Mouse (Mus musculus) liver, adult (tissue): ENCODE measurements around the gene Tbccd1.

Experiments
- GATA4 ChIP-seq: IDR thresholded peaks from 2 replicates; pipeline ENCODE4 v1.6.1; 2014; ENCODE audit warnings: mild to moderate bottlenecking, low read length; ENCODE audit not compliant: insufficient replicate concordance

Tbccd1 gene

GRCm38 (mm10) chr16:22857431-22858113 lies at the start of gene Tbccd1, which contains the start of gene Dnajb11:
TSS of gene Tbccd1 (minus strand) at chr16:22857669.
TSS of gene Dnajb11 (plus strand) at chr16:22857845.
- TF ChIP-seq GATA4: 0 out of 2 replicates have a peak, but pooled peaks have one; percentile 23

- no peak for TF ChIP-seq GATA4
Measured at GRCm38 (mm10) chr16:22901326-22901725, 43.9 kb upstream of the Tbccd1 start.

GRCm38 (mm10) chr16:22899866-22900570 lies 42.5 kb upstream of the Tbccd1 start:
- no peak; the same call in 1 of the 2 replicates for TF ChIP-seq GATA4

GRCm38 (mm10) chr16:22899346-22899745 lies 41.9 kb upstream of the Tbccd1 start:
- TF ChIP-seq GATA4: no peak

- TF ChIP-seq GATA4: no peak
Measured at GRCm38 (mm10) chr16:22896618-22897017, 39.1 kb upstream of the Tbccd1 start.

- no peak for TF ChIP-seq GATA4
Measured at GRCm38 (mm10) chr16:22894095-22894494, 36.6 kb upstream of the Tbccd1 start.

- TF ChIP-seq GATA4: peak; percentile 85; the same call in 1 of the 2 replicates
Measured at GRCm38 (mm10) chr16:22891733-22892154, 34.3 kb upstream of the Tbccd1 start.

GRCm38 (mm10) chr16:22890683-22891510 lies 33.4 kb upstream of the Tbccd1 start, which contains the start of gene Ahsg:
TSS of gene Ahsg (plus strand) at chr16:22891277.
- TF ChIP-seq GATA4: peak; percentile 39; the same call in 1 of the 2 replicates

GRCm38 (mm10) chr16:22889716-22890115 lies 32.2 kb upstream of the Tbccd1 start:
- no peak for TF ChIP-seq GATA4

- TF ChIP-seq GATA4: no peak
Measured at GRCm38 (mm10) chr16:22888835-22889234, 31.4 kb upstream of the Tbccd1 start.

- TF ChIP-seq GATA4: no peak
Measured at GRCm38 (mm10) chr16:22886726-22887125, 29.3 kb upstream of the Tbccd1 start.

GRCm38 (mm10) chr16:22885356-22885755 lies 27.9 kb upstream of the Tbccd1 start:
- peak; percentile 29; the same call in 1 of the 2 replicates for TF ChIP-seq GATA4

GRCm38 (mm10) chr16:22883441-22883840 lies 26.0 kb upstream of the Tbccd1 start:
- no peak for TF ChIP-seq GATA4

- TF ChIP-seq GATA4: peak; percentile 100
Measured at GRCm38 (mm10) chr16:22881487-22881886, 24.0 kb upstream of the Tbccd1 start.

- TF ChIP-seq GATA4: no peak
Measured at GRCm38 (mm10) chr16:22880900-22881299, 23.4 kb upstream of the Tbccd1 start.
